Mouse (Mus musculus): ENCODE results near the gene Gnpat. TPM values are rescaled to one million over a fixed set of nuclear protein-coding genes. Genes with fewer than 3 reads are reported as not detected.

Gene Gnpat
- total and polyA plus RNA-seq, 3 experiments: 62.3 to 91.5 (median 89.1) TPM

DNA sequence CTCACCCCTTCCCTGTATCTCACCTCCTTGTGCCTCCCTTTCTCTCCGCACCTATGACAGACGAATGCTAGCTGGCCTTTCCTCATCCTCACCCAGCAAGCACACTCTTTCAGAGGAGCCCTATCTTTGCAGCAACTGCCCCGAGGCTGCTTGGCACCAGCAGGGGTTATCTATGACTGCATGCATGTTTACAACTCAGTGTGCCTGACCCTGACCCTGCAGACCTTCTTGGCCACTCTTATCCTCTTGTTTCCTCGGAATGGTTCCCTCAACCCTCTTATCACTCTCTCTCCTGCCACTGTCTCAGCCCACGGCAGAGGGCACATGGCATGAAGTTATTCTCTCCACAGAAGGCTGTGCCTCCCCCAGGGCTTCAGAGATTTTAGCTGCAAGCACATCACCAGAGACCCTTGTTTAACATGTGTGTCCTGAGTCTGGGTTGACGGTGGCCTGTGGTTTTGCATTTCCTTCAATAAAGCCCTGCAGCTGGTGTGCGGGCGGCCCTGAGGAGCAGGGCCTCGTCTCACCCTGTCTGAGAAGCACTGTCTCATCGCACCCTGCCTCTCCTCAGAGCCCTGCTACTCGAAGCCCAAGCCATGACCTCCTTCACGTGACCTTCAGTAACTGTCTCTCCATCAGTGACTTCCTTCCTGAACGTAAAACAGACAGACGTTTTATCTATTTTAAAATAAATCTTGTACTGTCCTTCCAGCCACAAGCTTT is 62.9 kb downstream of the Gnpat start:
- no peak for TF ChIP-seq ETS1 (conservative IDR thresholded peaks at IDR 0.05; ENCODE audit: low read depth, low read length)
- no peak overlapping the region for H3K4me2 ChIP-seq (ENCODE audit: insufficient read depth, low read depth, poor library complexity, severe bottlenecking)
- no peaks in the 10 kb centered on the region for H3K9me3 ChIP-seq (replicated peaks; ENCODE audit: low read length)
- H3K27ac ChIP-seq (ENCODE audit: insufficient read depth, low read depth): no peak overlapping the region
- no peak overlapping the region for H3K4me3 ChIP-seq (replicated peaks in 1 of 3; ENCODE audit: low read depth in 2 of 3, low read length in 2 of 3, poor library complexity in 1 of 3)
- in situ Hi-C loops (cut with MboI; ENCODE audit: low pct_ligation_motif_present, low pct_unique_long_range_greater_than_20kb, low sequenced_read_pairs): no loop called here
- DNase-seq (ENCODE audit: extremely low read depth): no peak
- no peaks in the 10 kb centered on the region for H3K27me3 ChIP-seq (replicated peaks)
- peaks cover 16 to 66% of the 10 kb centered on the region in 2 experiments for H3K4me1 ChIP-seq (ENCODE audit: control insufficient read depth in 1 of 2, insufficient read depth in 2 of 2)
- dilution Hi-C loops (cut with MboI; ENCODE audit: extremely low pct_ligation_motif_present, extremely low pct_unique_long_range_greater_than_20kb, low sequenced_read_pairs): no loop called here
- H3K36me3 ChIP-seq (replicated peaks in 1 of 2; ENCODE audit: control insufficient read depth in 1 of 2, insufficient read depth in 1 of 2, low read length in 1 of 2): peaks cover 0 to 50% of the 10 kb centered on the region in 2 experiments
- H3K9ac ChIP-seq (ENCODE audit: insufficient read depth, low read depth): no peak overlapping the region
- H3K79me2 ChIP-seq (replicated peaks; ENCODE audit: control insufficient read depth, extremely low read depth, insufficient read depth, poor library complexity, severe bottlenecking): no peaks in the 10 kb centered on the region

- H3K9me3 ChIP-seq (replicated peaks; ENCODE audit: low read length): peaks cover 2% of the 10 kb centered on the region
- H3K79me2 ChIP-seq (replicated peaks; ENCODE audit: control insufficient read depth, extremely low read depth, insufficient read depth, poor library complexity, severe bottlenecking): no peaks in the 10 kb centered on the region
- no peak overlapping the region for H3K27ac ChIP-seq (ENCODE audit: insufficient read depth, low read depth)
- no peak overlapping the region for H3K4me3 ChIP-seq (replicated peaks in 1 of 3; ENCODE audit: low read depth in 2 of 3, low read length in 2 of 3, poor library complexity in 1 of 3)
- H3K27me3 ChIP-seq (replicated peaks): no peaks in the 10 kb centered on the region
- in situ Hi-C loops (cut with MboI; ENCODE audit: low pct_ligation_motif_present, low pct_unique_long_range_greater_than_20kb, low sequenced_read_pairs) (no loop called here), dilution Hi-C loops (cut with MboI; ENCODE audit: extremely low pct_ligation_motif_present, extremely low pct_unique_long_range_greater_than_20kb, low sequenced_read_pairs) (no loop called here)
- H3K4me1 ChIP-seq (ENCODE audit: control insufficient read depth in 1 of 2, insufficient read depth in 2 of 2): peaks cover 16 to 64% of the 10 kb centered on the region in 2 experiments
- no peak for DNase-seq (ENCODE audit: extremely low read depth)
- H3K9ac ChIP-seq (ENCODE audit: insufficient read depth, low read depth): no peak overlapping the region
- H3K36me3 ChIP-seq (replicated peaks in 1 of 2; ENCODE audit: control insufficient read depth in 1 of 2, insufficient read depth in 1 of 2, low read length in 1 of 2): peaks cover 0 to 51% of the 10 kb centered on the region in 2 experiments
- TF ChIP-seq RAD21 (IDR thresholded peaks at IDR 0.05; ENCODE audit: low read depth, low read length) (no peak), UBTF (IDR thresholded peaks at IDR 0.05; ENCODE audit: low read depth, low read length) (no peak), SIN3A (IDR thresholded peaks at IDR 0.05; ENCODE audit: low read length) (no peak), GABPA (IDR thresholded peaks at IDR 0.05; ENCODE audit: insufficient replicate concordance, low read depth, low read length) (no peak), EP300 (IDR thresholded peaks at IDR 0.05; ENCODE audit: low read length) (no peak), PAX5 (IDR thresholded peaks at IDR 0.05; ENCODE audit: low read length) (no peak), POLR2A (IDR thresholded peaks at IDR 0.05; ENCODE audit: low read depth, low read length) (no peak), POLR2AphosphoS2 (IDR thresholded peaks at IDR 0.05; ENCODE audit: low read depth, low read length) (no peak), USF2 (conservative IDR thresholded peaks at IDR 0.05; ENCODE audit: low read depth, low read length) (no peak), TCF12 (IDR thresholded peaks at IDR 0.05; ENCODE audit: low read depth, low read length) (no peak), TBP (conservative IDR thresholded peaks at IDR 0.05; ENCODE audit: low read depth, low read length) (no peak)
- no peak overlapping the region for H3K4me2 ChIP-seq (ENCODE audit: insufficient read depth, low read depth, poor library complexity, severe bottlenecking)
Observed at GRCm38 (mm10) chr8:124926351-124926771, 63.5 kb downstream of the Gnpat start.

DNA sequence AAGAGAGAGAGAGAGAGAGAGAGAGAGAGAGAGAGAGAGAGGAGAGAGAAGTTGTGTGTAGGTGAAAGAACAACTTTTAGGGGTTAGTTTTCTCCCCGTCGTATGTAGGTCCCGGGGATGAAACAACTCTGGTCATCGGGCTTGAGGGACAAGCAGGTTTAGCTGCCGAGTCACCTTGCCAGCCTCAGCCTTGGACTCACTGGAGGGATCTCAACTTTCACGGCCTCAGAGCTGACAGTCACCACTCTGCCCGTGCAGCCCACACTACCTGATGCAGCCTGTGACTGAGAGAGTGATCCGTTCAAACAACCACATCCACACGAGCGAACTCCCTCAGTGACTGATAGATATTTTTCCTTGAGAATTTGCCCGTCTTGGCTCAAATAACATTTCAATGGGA is 66.2 kb downstream of the Gnpat start:
- peaks cover 16 to 59% of the 10 kb centered on the region in 2 experiments for H3K4me1 ChIP-seq (ENCODE audit: control insufficient read depth in 1 of 2, insufficient read depth in 2 of 2)
- no peak overlapping the region for H3K9ac ChIP-seq (ENCODE audit: insufficient read depth, low read depth)
- DNase-seq (ENCODE audit: extremely low read depth): no peak
- H3K27me3 ChIP-seq (replicated peaks): no peaks in the 10 kb centered on the region
- H3K4me2 ChIP-seq (ENCODE audit: insufficient read depth, low read depth, poor library complexity, severe bottlenecking): no peak overlapping the region
- in situ Hi-C loops (cut with MboI; ENCODE audit: low pct_ligation_motif_present, low pct_unique_long_range_greater_than_20kb, low sequenced_read_pairs) (no loop called here), dilution Hi-C loops (cut with MboI; ENCODE audit: extremely low pct_ligation_motif_present, extremely low pct_unique_long_range_greater_than_20kb, low sequenced_read_pairs) (no loop called here)
- H3K9me3 ChIP-seq (replicated peaks; ENCODE audit: low read length): peaks cover 2% of the 10 kb centered on the region
- no peak overlapping the region for H3K4me3 ChIP-seq (replicated peaks in 1 of 3; ENCODE audit: low read depth in 2 of 3, low read length in 2 of 3, poor library complexity in 1 of 3)
- TF ChIP-seq SIN3A (IDR thresholded peaks at IDR 0.05; ENCODE audit: low read length) (no peak), MYC (IDR thresholded peaks at IDR 0.05; ENCODE audit: low read depth, low read length) (no peak), ZNF384 (IDR thresholded peaks at IDR 0.05; ENCODE audit: low read depth, low read length) (no peak), POLR2AphosphoS2 (IDR thresholded peaks at IDR 0.05; ENCODE audit: low read depth, low read length) (no peak), CHD1 (IDR thresholded peaks at IDR 0.05; ENCODE audit: low read depth, low read length) (no peak), POLR2A (IDR thresholded peaks at IDR 0.05; ENCODE audit: low read depth, low read length) (no peak), ETS1 (conservative IDR thresholded peaks at IDR 0.05; ENCODE audit: low read depth, low read length) (no peak), EP300 (IDR thresholded peaks at IDR 0.05; ENCODE audit: low read length) (no peak), RCOR1 (conservative IDR thresholded peaks at IDR 0.05; ENCODE audit: low read depth, low read length) (no peak), MAX (IDR thresholded peaks at IDR 0.05; ENCODE audit: low read length) (no peak), JUND (conservative IDR thresholded peaks at IDR 0.05; ENCODE audit: low read depth, low read length) (no peak), NRF1 (IDR thresholded peaks at IDR 0.05; ENCODE audit: low read depth, low read length) (no peak), PAX5 (IDR thresholded peaks at IDR 0.05; ENCODE audit: low read length) (no peak), JUN (IDR thresholded peaks at IDR 0.05; ENCODE audit: insufficient read depth, low read depth, low read length) (no peak), E2F4 (IDR thresholded peaks at IDR 0.05; ENCODE audit: insufficient replicate concordance, low read depth, low read length) (no peak)
- peaks cover 0 to 46% of the 10 kb centered on the region in 2 experiments for H3K36me3 ChIP-seq (replicated peaks in 1 of 2; ENCODE audit: control insufficient read depth in 1 of 2, insufficient read depth in 1 of 2, low read length in 1 of 2)
- H3K27ac ChIP-seq (ENCODE audit: insufficient read depth, low read depth): no peak overlapping the region
- H3K79me2 ChIP-seq (replicated peaks; ENCODE audit: control insufficient read depth, extremely low read depth, insufficient read depth, poor library complexity, severe bottlenecking): peaks cover under 1% of the 10 kb centered on the region; the same call in 1 of the 2 replicates

Measured in CH12.LX (cell line).